Mouse (Mus musculus) cerebellum, postnatal 25 days (tissue): ENCODE results near the gene Fam178b.

Experiments used
- DNase-seq, 2 experiments: peaks; one replicate each; pipeline ENCODE4 v3.0.0; 2021; ENCODE audit warnings: mixed read lengths in 2 of 2

Fam178b gene

DNA sequence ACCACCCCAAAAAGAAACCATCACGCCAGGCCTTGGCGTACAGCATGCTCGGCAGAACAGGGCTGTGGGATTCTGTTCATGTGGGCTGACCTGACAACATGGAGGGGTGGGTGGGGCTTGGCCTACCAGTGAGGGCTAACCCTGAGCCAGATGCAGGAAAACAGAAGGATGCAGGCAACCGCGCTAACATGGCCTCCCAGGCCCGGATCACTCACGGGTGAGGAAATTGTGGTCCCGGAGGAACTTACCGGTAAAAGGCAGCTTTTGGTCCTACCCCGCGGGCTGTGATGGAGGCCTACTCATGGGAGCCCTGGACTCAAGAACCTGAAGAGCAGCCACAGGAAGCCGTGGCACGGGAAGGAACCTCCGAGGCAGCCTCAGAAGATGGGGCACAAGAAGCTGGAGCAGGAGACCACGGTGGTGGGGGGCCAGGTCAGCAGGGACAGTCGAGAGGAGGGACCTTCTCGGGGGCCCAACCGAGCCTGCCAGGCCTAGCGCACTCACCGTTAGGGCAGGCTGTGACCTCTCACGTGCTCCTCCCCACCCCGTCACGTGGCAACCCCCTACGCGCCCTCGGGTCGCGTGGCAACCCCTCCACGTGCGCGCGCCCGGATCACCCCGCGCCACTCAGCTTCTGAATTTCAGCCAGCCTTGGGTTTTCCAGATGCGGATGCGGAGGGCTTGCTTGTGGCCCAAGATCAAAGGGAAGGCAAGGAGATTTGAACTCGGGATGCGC lies at the start of gene Fam178b:
Fam178b (minus strand) TSS at position 564 of the 736 bp plus-strand sequence.
- no peak for DNase-seq

DNA sequence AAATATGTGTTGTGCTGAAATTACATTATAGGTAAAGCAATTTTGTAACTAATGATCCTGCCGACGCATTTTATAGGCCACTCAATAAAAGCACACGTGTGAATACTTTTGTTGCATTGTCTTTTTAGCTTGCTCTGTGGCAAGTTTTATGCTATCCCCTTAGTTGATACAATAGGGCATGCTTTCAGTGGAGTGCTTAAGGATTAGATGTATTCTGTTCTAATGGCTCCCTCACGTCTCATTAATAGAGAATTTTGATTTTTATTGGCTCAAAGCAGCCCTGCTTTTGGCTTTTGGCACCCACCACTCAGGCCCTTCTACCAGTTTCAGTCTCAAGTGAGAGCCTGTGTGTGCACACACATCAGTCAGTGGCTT lies 41.1 kb upstream of the Fam178b start:
- DNase-seq: no peak

DNA sequence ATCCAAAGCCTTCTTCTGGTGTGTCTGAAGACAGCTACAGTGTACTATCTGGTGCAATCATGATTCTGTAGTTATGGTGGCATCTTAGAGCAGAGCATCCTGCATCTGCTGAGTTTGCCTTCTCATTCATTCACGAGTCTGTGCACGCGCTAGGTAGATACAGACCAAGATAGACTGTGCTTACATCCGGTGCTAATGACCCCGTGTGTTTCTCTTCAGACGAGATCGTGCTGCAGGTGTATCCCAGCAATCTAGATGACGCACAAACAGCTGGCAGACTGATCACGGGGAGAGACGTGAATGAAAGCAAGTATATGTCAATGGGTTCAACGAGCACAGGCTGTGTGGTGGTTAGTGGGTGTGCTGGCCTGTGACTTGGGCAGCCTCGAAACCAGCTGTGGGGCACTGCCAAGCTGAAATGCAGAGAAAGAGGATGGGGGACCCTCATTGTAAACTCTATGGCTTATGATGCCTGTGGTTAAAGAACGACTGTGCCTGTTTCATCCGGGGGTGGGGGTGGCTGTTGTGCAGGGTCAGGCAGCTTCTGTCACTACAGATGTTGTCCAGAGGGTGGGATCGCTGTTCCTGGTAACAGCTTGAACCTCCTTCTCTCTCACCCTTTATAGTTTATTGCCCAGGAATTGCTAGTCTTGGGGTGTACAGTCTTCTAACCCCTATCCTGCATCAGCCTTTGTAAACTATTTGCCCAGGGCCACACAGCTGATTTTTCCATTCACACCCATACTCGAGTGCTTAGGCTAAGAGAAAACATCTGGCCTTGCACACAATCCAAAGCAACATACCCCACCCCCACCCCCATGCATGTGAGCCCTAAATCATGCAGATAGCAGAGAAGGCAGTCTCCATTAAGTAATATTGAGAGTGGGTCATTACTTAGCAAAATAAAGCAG lies 40.4 kb upstream of the Fam178b start:
- no peak for DNase-seq

DNA sequence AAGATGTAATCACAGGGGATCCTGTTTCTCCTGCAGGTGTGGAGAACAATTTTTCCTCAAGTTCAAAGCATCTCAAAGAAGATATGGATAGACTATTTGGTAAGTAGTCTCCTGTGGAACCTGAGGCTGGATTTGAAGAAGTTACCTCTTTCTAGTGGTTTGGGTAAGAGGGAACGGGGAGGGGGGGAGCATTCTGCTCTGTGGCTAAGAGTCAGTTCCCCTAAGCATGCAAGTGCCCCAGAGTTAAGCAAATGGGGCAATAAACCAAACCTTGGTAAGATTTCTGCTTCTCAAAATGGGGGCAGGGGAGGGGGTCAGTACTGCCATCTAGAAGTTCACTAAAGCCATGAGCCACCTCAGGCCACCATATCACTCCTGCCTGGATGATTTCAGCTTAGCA lies 35.8 kb upstream of the Fam178b start:
- DNase-seq: no peak

DNA sequence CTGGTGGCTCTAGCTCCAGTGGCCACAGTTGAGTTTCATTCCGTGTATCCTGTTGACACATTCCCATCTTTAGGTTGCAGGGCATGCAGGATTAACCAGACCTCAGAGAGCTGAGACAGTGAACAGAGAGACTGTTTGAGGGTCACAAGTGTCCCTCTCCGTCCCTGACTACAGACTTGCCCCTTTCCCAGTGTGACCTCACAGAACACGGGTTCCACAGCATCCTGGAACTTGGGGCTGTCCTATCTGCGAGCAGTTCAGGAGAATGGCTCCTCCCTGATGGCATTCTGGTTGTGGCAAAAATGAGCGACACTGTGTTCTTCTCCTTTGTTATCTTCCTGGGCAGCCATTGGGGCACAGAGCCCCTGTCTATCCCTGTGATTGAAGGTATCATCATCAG lies 31.3 kb upstream of the Fam178b start, which contains the start of gene Actr1b:
Actr1b (minus strand) TSS at position 112 of the 400 bp plus-strand sequence.
- no peak for DNase-seq

DNA sequence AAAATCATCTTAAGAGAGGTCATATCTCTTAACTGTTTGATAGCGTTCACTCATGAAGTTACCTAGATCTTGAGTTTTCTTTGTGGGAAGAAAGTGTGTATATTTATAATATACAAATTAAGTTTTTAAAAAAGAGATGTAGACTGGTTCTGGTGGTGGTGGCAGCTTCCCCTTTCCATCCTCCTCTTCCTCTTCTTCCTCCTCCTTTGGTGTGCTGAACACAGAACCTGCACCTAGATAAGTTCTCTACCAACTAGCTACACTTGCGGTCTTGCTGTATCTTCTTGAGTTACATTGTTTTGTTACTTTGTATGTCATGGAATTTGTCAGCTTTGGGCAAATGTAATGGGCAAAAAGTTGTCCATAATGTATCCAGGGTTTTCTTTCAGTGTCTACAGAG lies 28.1 kb upstream of the Fam178b start:
- DNase-seq: no peak

DNA sequence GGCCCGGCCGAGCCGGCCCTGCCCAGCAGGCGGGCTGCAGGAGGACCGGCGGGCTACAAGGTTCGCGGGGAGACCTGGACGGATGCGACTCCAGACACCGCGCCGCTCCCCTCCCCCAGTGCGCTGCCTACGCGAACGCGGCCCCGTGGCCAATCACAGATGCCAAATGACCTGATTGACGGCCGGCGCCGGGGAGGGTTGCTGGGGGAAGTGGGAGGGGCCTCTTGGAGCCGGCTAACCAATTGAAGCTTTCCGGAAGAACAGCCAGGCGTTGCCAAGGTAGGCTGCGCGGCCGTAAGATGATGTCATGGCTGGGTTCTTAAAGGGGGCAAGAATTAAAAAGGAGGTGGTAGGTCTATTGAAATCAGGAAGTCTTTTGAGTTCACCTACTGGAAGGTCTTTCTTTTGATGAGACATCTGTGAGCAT lies 26.9 kb upstream of the Fam178b start, which contains the start of gene 4933424G06Rik:
4933424G06Rik (plus strand) TSS at position 296 of the 427 bp plus-strand sequence.
- peak; percentile 98 to 99 for DNase-seq

DNA sequence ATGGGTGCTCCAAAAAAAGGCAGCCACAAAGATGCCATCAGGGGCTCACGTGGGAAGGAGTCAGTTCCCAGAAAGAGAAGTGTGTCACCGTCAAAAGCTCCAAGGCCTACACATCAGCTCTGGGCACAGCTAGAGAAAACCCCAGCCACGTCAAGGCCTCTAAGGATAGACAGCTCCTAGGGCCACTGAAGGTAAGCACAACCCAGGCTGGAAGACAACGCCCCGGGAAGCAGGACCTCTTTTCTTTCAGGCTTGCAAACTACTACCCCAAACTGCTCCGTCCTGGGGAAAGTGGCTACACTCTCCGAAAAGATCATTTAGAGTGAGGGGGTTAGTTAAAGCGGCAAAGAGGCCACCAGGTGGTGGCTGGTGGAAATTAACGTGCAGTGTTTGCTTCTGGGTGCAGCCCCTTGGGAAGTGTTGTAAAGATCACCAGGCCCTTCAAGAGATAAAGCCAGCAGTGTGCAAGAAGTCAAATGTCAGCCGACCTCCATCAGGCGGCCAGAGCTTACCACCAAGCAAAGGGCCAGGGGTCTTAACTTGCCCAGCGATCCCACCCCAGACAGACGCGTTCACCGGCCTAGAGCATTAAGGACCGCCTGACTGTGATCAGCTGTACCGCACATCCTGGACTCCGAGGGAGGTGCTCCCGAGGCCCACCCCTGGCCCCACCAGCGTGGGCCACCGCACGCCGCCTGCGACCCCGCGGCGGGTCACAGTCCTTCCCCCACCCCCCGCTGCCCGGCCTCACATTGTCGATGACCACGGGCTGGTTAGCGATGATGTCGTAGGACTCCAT lies 26.3 kb upstream of the Fam178b start:
- peak; percentile 41 to 57 for DNase-seq

DNA sequence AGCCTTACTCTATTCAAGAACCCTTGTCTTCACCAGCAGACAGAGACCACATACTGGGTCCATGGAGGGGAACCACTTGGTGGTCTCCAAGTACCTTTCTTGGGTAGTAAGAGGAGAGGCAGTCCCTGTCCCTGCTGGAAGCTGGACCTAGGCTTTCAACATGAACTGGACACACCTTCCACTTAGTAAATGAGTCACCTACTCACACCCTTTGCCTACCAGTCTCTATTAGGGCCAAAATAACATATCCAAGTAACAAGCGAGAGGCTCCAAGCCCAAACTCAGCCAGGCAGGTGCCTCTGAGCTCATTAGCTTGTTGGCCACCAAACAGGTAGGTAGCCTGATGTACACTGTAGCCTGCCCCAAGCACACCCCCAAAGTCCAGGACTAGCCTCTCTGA lies 25.6 kb upstream of the Fam178b start:
- DNase-seq: no peak

DNA sequence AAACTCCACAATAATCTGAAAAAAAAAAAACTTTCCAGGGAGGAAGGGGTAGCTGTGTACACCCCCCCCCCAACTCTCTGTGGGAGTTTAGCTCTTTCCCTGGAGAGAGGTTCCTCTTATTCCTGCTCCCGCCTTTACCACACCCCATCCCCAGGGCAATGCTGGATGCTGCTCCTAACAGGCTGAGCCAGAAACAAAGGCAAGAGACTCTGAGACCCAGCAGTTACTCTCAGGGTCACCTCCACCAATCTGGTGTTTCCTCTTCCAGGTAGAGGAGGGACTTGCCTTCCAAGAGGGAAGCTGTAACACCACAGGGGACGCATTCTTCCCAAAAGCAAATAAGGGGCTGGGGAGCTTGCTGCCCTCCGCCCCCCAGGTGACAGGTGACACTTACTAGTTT lies 24.8 kb upstream of the Fam178b start:
- DNase-seq: no peak

DNA sequence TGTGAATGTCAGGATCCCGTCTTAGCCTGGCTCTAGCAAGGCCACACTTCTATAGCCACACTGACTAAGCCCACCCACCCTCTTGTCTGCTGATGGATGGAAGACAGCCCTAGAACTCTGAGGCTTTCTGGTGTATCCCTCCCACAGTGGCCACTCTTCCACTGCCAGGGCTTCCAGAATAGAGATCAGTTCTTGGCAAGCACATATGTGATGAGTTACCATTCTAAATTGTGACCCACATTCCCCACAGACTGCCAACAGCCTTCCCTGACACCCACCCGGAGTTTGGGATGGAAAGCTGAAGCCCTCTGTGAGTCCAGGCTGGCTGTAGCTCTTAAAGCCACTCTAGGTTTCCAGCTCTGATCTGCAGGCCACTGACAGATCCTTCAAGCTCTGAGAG lies 24.2 kb upstream of the Fam178b start:
- DNase-seq: no peak

DNA sequence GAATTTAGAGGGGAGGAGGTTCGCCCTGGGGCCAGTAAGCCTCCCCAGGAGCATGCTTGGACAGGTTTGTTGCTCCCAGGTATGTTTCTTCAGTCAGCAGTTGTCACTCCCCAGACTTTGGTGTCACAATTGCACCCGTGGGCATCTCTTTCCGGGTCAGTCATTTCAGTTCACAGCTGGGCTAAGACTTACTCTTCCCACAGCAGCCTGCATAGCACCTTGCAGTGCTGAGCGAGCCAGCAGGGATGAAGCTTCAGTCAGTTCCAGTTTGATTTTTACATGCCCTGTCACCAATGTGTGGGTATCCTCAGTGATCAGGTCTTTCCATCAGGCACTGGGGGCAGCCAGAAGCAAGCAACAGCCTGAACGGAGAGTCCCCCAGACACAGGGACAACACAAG lies 14.0 kb upstream of the Fam178b start:
- no peak for DNase-seq

DNA sequence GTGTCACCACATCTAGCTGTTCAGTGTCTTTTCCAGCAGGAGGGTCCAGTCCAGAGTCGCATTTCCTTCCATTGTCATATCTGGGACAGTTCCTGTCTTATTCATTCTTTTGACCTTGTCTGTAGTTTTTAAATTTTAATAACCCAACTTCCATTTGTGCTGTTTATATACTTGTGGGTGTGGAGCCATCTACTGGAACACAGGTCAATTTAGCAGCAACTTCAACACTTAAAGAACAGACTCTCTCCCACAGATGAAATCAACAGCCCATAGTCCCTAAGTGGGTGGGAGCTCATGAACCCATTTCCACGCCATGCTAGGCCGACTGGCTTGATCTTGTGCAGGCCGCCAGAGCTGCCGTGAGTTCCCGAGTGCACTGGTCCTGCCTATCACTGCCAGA lies 13.4 kb upstream of the Fam178b start:
- DNase-seq: no peak

DNA sequence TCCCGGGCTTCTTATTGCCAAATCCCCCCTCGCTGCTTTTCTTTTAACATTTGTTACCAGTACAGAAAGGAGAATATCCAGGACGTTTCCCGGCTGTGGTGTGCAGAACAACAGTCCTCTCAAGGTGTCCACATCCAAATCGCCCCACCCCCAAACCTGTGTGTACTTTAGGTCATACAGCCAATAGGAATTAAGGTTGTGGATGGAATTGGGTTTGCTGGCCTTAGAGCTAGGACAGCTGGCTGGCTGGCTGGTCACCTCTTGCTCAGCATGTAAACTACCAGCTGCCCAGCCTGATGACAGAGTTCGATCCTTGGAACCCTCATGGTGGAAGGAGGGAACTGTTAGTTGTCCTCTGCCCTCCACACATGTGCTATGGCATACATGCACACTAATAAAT lies 11.9 kb upstream of the Fam178b start:
- DNase-seq: no peak

DNA sequence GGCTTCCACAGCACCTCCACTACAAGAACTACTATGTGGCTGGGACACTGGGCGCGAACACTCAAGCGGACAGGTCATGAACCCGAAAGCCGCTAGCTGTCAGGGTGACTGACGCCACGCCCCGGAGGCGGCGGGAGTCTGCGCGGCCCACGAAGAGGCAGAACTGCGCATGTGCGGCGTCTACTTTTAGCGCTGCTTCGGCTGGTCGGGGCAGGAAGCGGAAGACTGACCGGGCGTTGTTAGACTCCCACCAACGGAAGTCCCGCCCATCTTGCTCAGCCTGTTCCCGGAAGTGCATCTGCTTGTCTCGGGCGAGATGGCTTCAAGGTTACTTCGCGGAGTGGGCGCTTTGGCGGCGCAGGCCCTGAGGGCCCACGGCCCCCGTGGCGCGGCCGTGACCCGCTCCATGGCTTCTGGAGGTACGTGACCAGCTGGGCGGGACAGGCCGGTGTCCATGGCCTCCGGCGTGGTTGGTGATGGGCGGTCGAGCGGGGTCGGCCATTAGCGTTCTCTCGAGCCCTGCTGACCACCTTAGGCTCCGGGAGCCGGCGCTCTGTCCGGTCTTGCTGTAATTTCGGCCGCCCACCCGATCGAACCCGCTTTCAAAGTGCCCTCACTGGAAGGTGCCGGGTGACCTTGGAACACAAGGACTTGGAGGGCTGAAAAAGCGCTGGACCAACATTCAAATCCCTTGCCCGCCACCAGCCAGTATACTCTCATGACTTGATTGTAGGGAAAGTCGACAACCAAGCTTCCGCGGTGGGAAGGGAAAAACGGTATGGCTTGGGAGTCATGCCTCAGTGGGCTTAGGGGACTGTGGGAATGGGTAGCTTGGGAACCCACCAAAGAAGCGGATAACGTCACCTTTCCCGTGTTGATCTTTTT lies 8.5 kb upstream of the Fam178b start, which contains the start of gene Cox5b:
Cox5b (plus strand) TSS at position 179 of the 885 bp plus-strand sequence.
- peak; percentile 96 to 98 for DNase-seq

DNA sequence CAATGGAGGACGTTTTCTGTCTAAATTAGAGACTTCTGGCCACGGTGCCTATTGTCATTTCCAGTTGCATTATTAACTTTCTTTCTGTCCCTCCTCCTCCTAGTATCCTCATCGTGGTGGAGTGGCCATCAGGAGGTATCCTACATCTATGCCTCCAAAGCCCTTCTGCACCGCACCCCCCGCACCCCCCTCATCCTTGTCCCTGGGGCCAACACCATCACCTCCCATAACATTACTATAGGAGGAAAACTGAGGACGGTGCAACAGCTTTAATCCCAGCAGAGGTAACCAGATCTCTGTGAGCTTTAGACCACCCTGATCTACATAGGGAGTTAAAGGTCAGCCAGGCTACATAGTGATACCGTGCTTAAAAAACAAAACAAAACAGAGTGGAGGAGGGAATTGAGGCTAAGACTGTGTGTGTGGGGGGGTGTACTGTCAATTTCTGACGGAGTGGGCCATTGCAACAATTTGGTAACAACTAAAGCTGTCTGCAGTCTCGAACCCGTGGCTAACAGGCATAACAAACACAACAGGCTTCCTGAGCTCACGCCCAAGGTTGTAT lies 7.8 kb upstream of the Fam178b start:
- no peak for DNase-seq

DNA sequence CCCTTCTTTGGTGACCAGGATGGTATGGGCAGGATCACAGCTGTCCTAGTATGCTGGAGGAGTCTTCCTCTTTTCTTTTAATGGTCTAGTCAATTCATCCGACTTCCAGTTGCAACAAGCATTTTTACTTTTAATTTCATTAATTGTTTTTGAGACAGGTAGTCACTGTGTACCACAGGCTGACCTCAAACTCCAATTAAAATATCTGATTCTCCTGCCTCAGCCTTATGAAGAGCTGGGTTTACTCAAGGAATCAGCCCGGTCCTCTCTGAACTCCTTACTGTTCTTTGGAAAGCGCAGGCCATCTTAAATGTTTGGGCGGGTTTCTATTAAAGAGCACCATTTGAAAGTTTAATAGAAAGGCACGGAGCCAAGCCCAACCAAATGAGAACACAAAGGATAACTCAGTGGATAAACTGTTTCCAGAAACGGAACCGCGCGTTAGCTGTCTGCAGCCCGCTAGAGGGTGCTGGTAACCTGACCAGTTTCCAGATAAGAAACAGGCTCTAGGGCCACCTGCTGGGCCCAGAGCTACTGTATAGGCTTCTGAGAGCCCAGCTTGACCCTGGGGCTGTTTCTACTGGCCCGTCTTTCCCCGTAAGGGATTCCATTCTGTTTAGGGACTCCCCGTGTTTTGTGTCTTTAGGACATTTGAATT lies 956 bp upstream of the Fam178b start:
- peak; percentile 78 to 91 for DNase-seq

DNA sequence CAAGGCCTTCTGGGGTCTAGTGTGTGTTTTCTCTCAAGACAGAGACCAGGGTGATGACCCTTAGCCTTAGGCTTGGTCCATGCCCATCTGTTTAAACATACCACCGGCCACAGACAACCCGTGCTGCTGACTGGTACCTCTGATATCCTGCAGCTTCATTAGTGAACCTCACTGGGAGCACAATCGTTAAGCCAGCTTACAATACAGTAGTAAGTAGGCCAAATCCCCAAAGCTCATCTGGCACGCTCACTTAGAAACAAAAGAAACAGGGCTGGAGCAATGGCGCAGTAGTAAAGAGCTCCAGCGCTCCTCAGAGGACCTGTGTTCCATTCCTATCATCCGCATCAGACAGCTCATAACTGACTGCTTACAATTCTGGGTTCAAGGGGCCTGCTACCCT lies 2.1 kb downstream of the Fam178b start:
- DNase-seq: no peak

DNA sequence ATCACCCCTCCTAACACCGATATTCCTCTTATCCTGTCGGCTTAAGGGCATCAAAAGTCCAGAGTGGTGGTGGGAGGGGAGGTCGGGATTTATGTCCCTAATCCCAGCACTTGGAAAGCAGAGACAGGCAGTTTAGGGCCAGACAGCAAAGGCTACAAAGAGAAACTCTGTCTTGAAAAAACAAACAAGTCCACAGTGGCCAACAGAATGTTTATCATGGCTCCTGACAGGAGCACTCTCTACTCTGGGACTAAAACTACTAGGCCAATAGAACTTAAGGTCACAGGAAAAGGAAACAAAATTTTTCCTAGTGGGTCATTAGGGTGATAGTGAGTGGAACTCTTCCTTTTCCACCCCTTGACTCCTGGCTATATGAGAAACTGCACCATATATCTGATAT lies 8.0 kb downstream of the Fam178b start:
- no peak for DNase-seq

DNA sequence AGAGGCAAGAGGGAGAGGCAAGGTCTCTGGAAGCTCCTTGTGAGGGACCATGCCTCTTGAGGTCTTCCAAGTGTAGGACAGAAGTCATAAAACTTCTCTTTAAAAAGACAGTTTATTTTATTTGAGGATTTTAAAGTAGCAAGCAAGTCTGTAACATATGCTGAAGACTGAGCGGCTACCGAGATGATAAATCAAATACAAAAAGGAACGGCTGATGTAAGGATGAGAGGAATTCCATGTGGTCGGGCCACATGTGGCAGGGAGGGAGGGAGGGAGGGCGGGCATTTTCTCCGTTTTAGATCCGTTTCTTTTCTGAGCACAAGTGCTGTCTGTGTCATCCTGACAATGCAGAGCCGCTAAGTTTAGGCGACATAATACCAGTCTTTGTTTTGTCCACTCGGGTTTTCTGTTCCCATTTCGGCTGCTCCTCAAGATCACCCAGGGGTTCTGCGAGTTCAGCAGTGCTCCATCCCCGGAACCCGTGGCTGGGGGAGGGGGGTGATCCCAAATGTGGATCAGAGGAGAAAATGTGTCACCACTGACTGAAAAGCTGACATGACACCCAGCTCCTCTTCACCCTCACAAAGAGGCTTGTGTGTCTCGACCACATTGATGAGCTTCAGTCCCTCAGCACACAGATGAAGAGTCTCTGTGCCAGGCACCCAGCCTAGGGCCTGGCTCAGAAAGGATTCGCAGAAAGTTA lies 10.2 kb downstream of the Fam178b start:
- no peak for DNase-seq
